Mouse (Mus musculus): ENCODE measurements around the gene Catip.

GRCm38 (mm10) chr1:74386363-74386713 lies 24.4 kb downstream of the Catip start:
- TF ChIP-seq CTCF (IDR thresholded peaks at IDR 0.05; ENCODE audit: low read depth) (no peak), EP300 (IDR thresholded peaks at IDR 0.05; ENCODE audit: low read depth) (no peak)
